Mouse (Mus musculus): ENCODE data around the gene Traf2.

Traf2 gene

GRCm38 (mm10) chr2:25546811-25547491 is at the start of gene Traf2:
Gene Traf2 (minus strand): TSS chr2:25546940.
- peak; percentile 99 for DNase-seq (ENCODE audit: low read depth, low spot score)

GRCm38 (mm10) chr2:25591863-25592262 is 45.1 kb upstream of the Traf2 start:
- no peak for DNase-seq (ENCODE audit: low read depth, low spot score)

GRCm38 (mm10) chr2:25588227-25588907 is 41.6 kb upstream of the Traf2 start:
- no peak for DNase-seq (ENCODE audit: low read depth, low spot score)

GRCm38 (mm10) chr2:25587290-25587689 is 40.5 kb upstream of the Traf2 start:
- DNase-seq (ENCODE audit: low read depth, low spot score) = no peak

- DNase-seq (ENCODE audit: low read depth, low spot score) = no peak
These were observed 38.9 kb upstream of the Traf2 start for GRCm38 (mm10) chr2:25585601-25586000.

- no peak for DNase-seq (ENCODE audit: low read depth, low spot score)
These were observed 38.1 kb upstream of the Traf2 start for GRCm38 (mm10) chr2:25584856-25585255.

GRCm38 (mm10) chr2:25584152-25584551 is 37.4 kb upstream of the Traf2 start:
- DNase-seq (ENCODE audit: low read depth, low spot score) = no peak

GRCm38 (mm10) chr2:25583571-25583970 is 36.8 kb upstream of the Traf2 start:
- DNase-seq (ENCODE audit: low read depth, low spot score) = no peak

- no peak for DNase-seq (ENCODE audit: low read depth, low spot score)
These were observed 36.4 kb upstream of the Traf2 start for GRCm38 (mm10) chr2:25583120-25583481.

GRCm38 (mm10) chr2:25582466-25583119 is 35.9 kb upstream of the Traf2 start:
- DNase-seq (ENCODE audit: low read depth, low spot score) = no peak

GRCm38 (mm10) chr2:25581901-25582301 is 35.2 kb upstream of the Traf2 start:
- no peak for DNase-seq (ENCODE audit: low read depth, low spot score)

GRCm38 (mm10) chr2:25581294-25581864 is 34.6 kb upstream of the Traf2 start, which contains the start of gene Ajm1:
Gene Ajm1 (minus strand): TSS chr2:25581757.
- peak; percentile 81 for DNase-seq (ENCODE audit: low read depth, low spot score)

- no peak for DNase-seq (ENCODE audit: low read depth, low spot score)
These were observed 33.9 kb upstream of the Traf2 start for GRCm38 (mm10) chr2:25580621-25581101.

GRCm38 (mm10) chr2:25579737-25580460 is 33.2 kb upstream of the Traf2 start:
- peak; percentile 62 for DNase-seq (ENCODE audit: low read depth, low spot score)

- no peak for DNase-seq (ENCODE audit: low read depth, low spot score)
These were observed 32.3 kb upstream of the Traf2 start for GRCm38 (mm10) chr2:25578796-25579736.

- DNase-seq (ENCODE audit: low read depth, low spot score) = no peak
These were observed 31.4 kb upstream of the Traf2 start for GRCm38 (mm10) chr2:25577951-25578795.

- no peak for DNase-seq (ENCODE audit: low read depth, low spot score)
These were observed 30.5 kb upstream of the Traf2 start for GRCm38 (mm10) chr2:25576965-25577891.
